Mouse (Mus musculus) heart, adult 8-10 months (tissue): ENCODE results near the gene Gm44503. TPM values are rescaled to one million over a fixed set of nuclear protein-coding genes. Genes with fewer than 3 reads are reported as not detected.

Source experiments
- DNase-seq: peaks from one replicate; pipeline ENCODE4 v3.0.0; 2022; ENCODE audit warnings: low spot score
- total RNA-seq, 4 experiments: library from RNA; stranded (reverse); gene quantifications; 2 replicates each; pipeline ENCODE4 v1.2.4; 2022

Gene Gm44503
- not detected for total RNA-seq

- peak; percentile 45 for DNase-seq
Observed at GRCm38 (mm10) chr9:72958521-72959450, at the start of gene Gm44503, which contains the start of gene Dyx1c1. Gm44503 (plus strand) TSS chr9:72958852. Dyx1c1 (plus strand) TSS chr9:72958785.

- no peak for DNase-seq
Observed at GRCm38 (mm10) chr9:72911381-72911780, 47.3 kb upstream of the Gm44503 start.

GRCm38 (mm10) chr9:72913551-72913950, 45.1 kb upstream of the Gm44503 start:
- DNase-seq, result no peak

- DNase-seq, result no peak
Observed at GRCm38 (mm10) chr9:72915728-72916127, 42.9 kb upstream of the Gm44503 start.

GRCm38 (mm10) chr9:72923068-72923467, 35.6 kb upstream of the Gm44503 start:
- DNase-seq, result no peak

GRCm38 (mm10) chr9:72925021-72925934, 33.4 kb upstream of the Gm44503 start, which contains the start of gene Pygo1:
Pygo1 (plus strand) TSS chr9:72925645.
- DNase-seq, result peak; percentile 17

GRCm38 (mm10) chr9:72925935-72926258, 32.8 kb upstream of the Gm44503 start:
- no peak for DNase-seq

- no peak for DNase-seq
Observed at GRCm38 (mm10) chr9:72931166-72931790, 27.4 kb upstream of the Gm44503 start.

GRCm38 (mm10) chr9:72935309-72935708, 23.3 kb upstream of the Gm44503 start:
- DNase-seq, result no peak

GRCm38 (mm10) chr9:72936301-72936700, 22.4 kb upstream of the Gm44503 start:
- DNase-seq, result no peak

- DNase-seq, result no peak
Observed at GRCm38 (mm10) chr9:72943424-72943823, 15.2 kb upstream of the Gm44503 start.

- DNase-seq, result no peak
Observed at GRCm38 (mm10) chr9:72944286-72944685, 14.4 kb upstream of the Gm44503 start.

- no peak for DNase-seq
Observed at GRCm38 (mm10) chr9:72947010-72947409, 11.6 kb upstream of the Gm44503 start.

- DNase-seq, result no peak
Observed at GRCm38 (mm10) chr9:72949572-72949971, 9.1 kb upstream of the Gm44503 start.

GRCm38 (mm10) chr9:72954746-72955145, 3.9 kb upstream of the Gm44503 start:
- no peak for DNase-seq

GRCm38 (mm10) chr9:72955546-72955945, 3.1 kb upstream of the Gm44503 start:
- no peak for DNase-seq

GRCm38 (mm10) chr9:72961346-72961745, 2.7 kb downstream of the Gm44503 start:
- no peak for DNase-seq

- DNase-seq, result no peak
Observed at GRCm38 (mm10) chr9:72961959-72962358, 3.3 kb downstream of the Gm44503 start.

- peak; percentile 41 for DNase-seq
Observed at GRCm38 (mm10) chr9:72968349-72969061, 9.9 kb downstream of the Gm44503 start.

GRCm38 (mm10) chr9:72969874-72970273, 11.2 kb downstream of the Gm44503 start:
- peak; percentile 44 for DNase-seq

- DNase-seq, result no peak
Observed at GRCm38 (mm10) chr9:72972435-72972834, 13.8 kb downstream of the Gm44503 start.
